Mouse (Mus musculus) G1E (cell line): ENCODE results near the gene Olfr127. TPM values are rescaled to one million over a fixed set of nuclear protein-coding genes. Genes with fewer than 3 reads are reported as not detected.
"Not testable (repeated sequence)": the region's sequence is repeated elsewhere in the genome, so short reads cannot be mapped to it uniquely, and the experiment has no call there.

Source experiments
- ATAC-seq: 2 replicates; pipeline ENCODE4 v1.8.0; 2016; ENCODE audit warnings: mild to moderate bottlenecking; ENCODE audit not compliant: insufficient number of reproducible peaks, poor library complexity, low FRiP score, severe bottlenecking; ENCODE audit errors: extremely low read depth
- DNase-seq: peaks from one replicate; pipeline ENCODE4 v3.0.0; 2012; ENCODE audit warnings: low spot score
- H3K27me3 ChIP-seq: 2 replicates; pipeline ENCODE4 v1.6.1; 2012; ENCODE audit warnings: mild to moderate bottlenecking, low read length, inconsistent platforms; ENCODE audit not compliant: insufficient read depth
- H3K36me3 ChIP-seq: replicated peaks from 2 replicates; pipeline ENCODE3; 2012; ENCODE audit warnings: mild to moderate bottlenecking, inconsistent platforms
- H3K4me1 ChIP-seq: 2 replicates; pipeline ENCODE4 v1.6.1; 2012; ENCODE audit warnings: low read depth, low read length, inconsistent platforms, mixed read lengths; ENCODE audit not compliant: insufficient read depth
- H3K4me3 ChIP-seq: 2 replicates; pipeline ENCODE4 v1.5.1; 2012; ENCODE audit warnings: low read depth, mild to moderate bottlenecking, inconsistent platforms, low read length, moderate library complexity, mixed read lengths
- H3K9me3 ChIP-seq: replicated peaks from 2 replicates; pipeline ENCODE4 v1.6.1; 2012; ENCODE audit warnings: inconsistent platforms
- CTCF ChIP-seq: IDR thresholded peaks from 2 replicates; pipeline ENCODE4 v1.5.1; 2012; ENCODE audit warnings: low read depth, low read length, inconsistent platforms, mixed read lengths
- GATA1 ChIP-seq: IDR thresholded peaks from 2 replicates; pipeline ENCODE4 v1.6.1; 2012; ENCODE audit warnings: borderline replicate concordance, low read length, inconsistent platforms, mixed read lengths
- GATA2 ChIP-seq: IDR thresholded peaks from 2 replicates; pipeline ENCODE4 v1.6.1; 2012; ENCODE audit warnings: low read depth, low read length, inconsistent platforms, borderline replicate concordance
- POLR2AphosphoS5 ChIP-seq: IDR thresholded peaks from 2 replicates; pipeline ENCODE4 v1.6.1; 2012; ENCODE audit warnings: low read depth, low read length, inconsistent platforms; ENCODE audit not compliant: insufficient replicate concordance
- TAL1 ChIP-seq: conservative IDR thresholded peaks from 2 replicates; pipeline ENCODE4 v1.6.1; 2012; ENCODE audit warnings: low read depth, low read length, inconsistent platforms, mixed read lengths
- polyA plus RNA-seq: library from polyadenylated mRNA; stranded (reverse); fragments of >175 nt; gene quantifications from 2 replicates; pipeline ENCODE4 v1.2.3, GENCODE M21; 2012
- total RNA-seq, 2 experiments: library from RNA; stranded (forward) in 1 of 2; stranded (reverse) in 1 of 2; fragments of 200-1000 nt in 1 of 2; fragments of >200 nt in 1 of 2; fragmentation: Nextera tagmentation in 1 of 2; gene quantifications; 2 replicates each; pipeline ENCODE4 v1.2.3; 2014 to 2017

The Olfr127 gene
- total RNA-seq (2014; fragmentation: Nextera tagmentation) (not detected in 2 replicates), total RNA-seq (2017) (0.35 TPM in 1 of 2 replicates, not detected in the other), polyA plus RNA-seq (not detected in 2 replicates)

- no peak for DNase-seq
- Histone ChIP-seq H3K4me1 (no peaks in the 10 kb centered on the region), H3K9me3 (no peaks in the 10 kb centered on the region), H3K4me3 (no peak within 1 kb of the TSS), H3K36me3 (no peaks in the 10 kb centered on the region), H3K27me3 (no peaks in the 10 kb centered on the region)
- no peak for TF ChIP-seq TAL1
- TF ChIP-seq GATA1: no peak
- TF ChIP-seq CTCF: no peak
- no peak for TF ChIP-seq GATA2
- no peak for TF ChIP-seq POLR2AphosphoS5
- no peak for ATAC-seq
Measured at GRCm38 (mm10) chr17:37900137-37900536, at the start of gene Olfr127. Gene Olfr127 (plus strand): TSS chr17:37900437.

GRCm38 (mm10) chr17:37863901-37864300 is 36.3 kb upstream of the Olfr127 start:
- DNase-seq (no peak), ATAC-seq (no peak)
- Histone ChIP-seq H3K36me3 (no peaks in the 10 kb centered on the region), H3K4me1 (no peaks in the 10 kb centered on the region), H3K27me3 (no peaks in the 10 kb centered on the region), H3K4me3 (no peak overlapping the region), H3K9me3 (peaks cover 6% of the 10 kb centered on the region)
- TF ChIP-seq POLR2AphosphoS5 (no peak), TAL1 (no peak), GATA2 (no peak), GATA1 (no peak), CTCF (no peak)

GRCm38 (mm10) chr17:37869676-37870205 is 30.5 kb upstream of the Olfr127 start:
- TF ChIP-seq GATA2 (no peak), CTCF (no peak), POLR2AphosphoS5 (no peak)
- ATAC-seq (no peak), DNase-seq (no peak)

GRCm38 (mm10) chr17:37873830-37874229 is 26.4 kb upstream of the Olfr127 start:
- Histone ChIP-seq H3K4me1 (no peaks in the 10 kb centered on the region), H3K27me3 (no peaks in the 10 kb centered on the region), H3K4me3 (no peak overlapping the region), H3K9me3 (no peaks in the 10 kb centered on the region), H3K36me3 (no peaks in the 10 kb centered on the region)
- DNase-seq: no peak
- no peak for ATAC-seq
- TF ChIP-seq GATA1: no peak
- no peak for TF ChIP-seq TAL1
- no peak for TF ChIP-seq POLR2AphosphoS5

More at GRCm38 (mm10) chr17:37869676-37870205, 30.5 kb upstream of the Olfr127 start:
- Histone ChIP-seq H3K36me3 (no peaks in the 10 kb centered on the region), H3K27me3 (no peaks in the 10 kb centered on the region), H3K4me1 (no peaks in the 10 kb centered on the region), H3K4me3 (no peak overlapping the region), H3K9me3 (no peaks in the 10 kb centered on the region)

- ATAC-seq, DNase-seq, H3K27me3 ChIP-seq, H3K9me3 ChIP-seq, H3K4me3 ChIP-seq, H3K4me1 ChIP-seq, H3K36me3 ChIP-seq: not testable (repeated sequence)
Measured at GRCm38 (mm10) chr17:37906821-37907220, 6.6 kb downstream of the Olfr127 start.

GRCm38 (mm10) chr17:37920248-37920647 is 20.0 kb downstream of the Olfr127 start, which contains the start of gene Olfr128:
Gene Olfr128 (plus strand): TSS chr17:37920548.
- TF ChIP-seq POLR2AphosphoS5 (no peak), TAL1 (no peak), CTCF (no peak), GATA2 (no peak), GATA1 (no peak)
- no peak for ATAC-seq
- H3K27me3 ChIP-seq: no peaks in the 10 kb centered on the region
- H3K36me3 ChIP-seq: no peaks in the 10 kb centered on the region
- no peaks in the 10 kb centered on the region for H3K9me3 ChIP-seq
- no peak for DNase-seq
- H3K4me3 ChIP-seq: no peak within 1 kb of the TSS
- H3K4me1 ChIP-seq: no peaks in the 10 kb centered on the region

- TF ChIP-seq CTCF: no peak
- TF ChIP-seq POLR2AphosphoS5: no peak
- TF ChIP-seq GATA1: no peak
- no peaks in the 10 kb centered on the region for H3K27me3 ChIP-seq
- no peaks in the 10 kb centered on the region for H3K4me1 ChIP-seq
- no peaks in the 10 kb centered on the region for H3K36me3 ChIP-seq
- ATAC-seq (no peak), DNase-seq (no peak)
- H3K9me3 ChIP-seq: no peaks in the 10 kb centered on the region
- H3K4me3 ChIP-seq: no peak within 1 kb of the TSS
Measured at GRCm38 (mm10) chr17:37952979-37953378, 52.7 kb downstream of the Olfr127 start, which contains the start of gene Olfr761. Gene Olfr761 (minus strand): TSS chr17:37953079.

Other genes with a start within 250 kb of the Olfr127 start
- gene Olfr117, start 236.7 kb upstream of the Olfr127 start, total RNA-seq (2014; fragmentation: Nextera tagmentation): not detected in 2 replicates
- gene Olfr117, start 236.7 kb upstream of the Olfr127 start, total RNA-seq (2017): 0.05 TPM in 1 of 2 replicates, not detected in the other
- gene Olfr117, start 236.7 kb upstream of the Olfr127 start, polyA plus RNA-seq: not detected in 2 replicates
- gene Olfr118, start 233.4 kb upstream of the Olfr127 start, total RNA-seq (2014; fragmentation: Nextera tagmentation): not detected in 2 replicates
- 0.05 TPM in 1 of 2 replicates, not detected in the other for gene Olfr118, start 233.4 kb upstream of the Olfr127 start, total RNA-seq (2017)
- not detected in 2 replicates for gene Olfr118, start 233.4 kb upstream of the Olfr127 start, polyA plus RNA-seq
- gene Olfr119, start 203.9 kb upstream of the Olfr127 start, total RNA-seq (2014; fragmentation: Nextera tagmentation): not detected in 2 replicates
- gene Olfr119, start 203.9 kb upstream of the Olfr127 start, total RNA-seq (2017): 0.17 TPM in 1 of 2 replicates, not detected in the other
- not detected in 2 replicates for gene Olfr119, start 203.9 kb upstream of the Olfr127 start, polyA plus RNA-seq
- not detected in 2 replicates for gene Olfr120, start 178.6 kb upstream of the Olfr127 start, total RNA-seq (2014; fragmentation: Nextera tagmentation)
- gene Olfr120, start 178.6 kb upstream of the Olfr127 start, total RNA-seq (2017): 0.11 TPM in 1 of 2 replicates, not detected in the other
- not detected in 2 replicates for gene Olfr120, start 178.6 kb upstream of the Olfr127 start, polyA plus RNA-seq
- gene Olfr121, start 151.6 kb upstream of the Olfr127 start, total RNA-seq (2014; fragmentation: Nextera tagmentation): not detected in 2 replicates
- not detected in 2 replicates for gene Olfr121, start 151.6 kb upstream of the Olfr127 start, total RNA-seq (2017)
- not detected in 2 replicates for gene Olfr121, start 151.6 kb upstream of the Olfr127 start, polyA plus RNA-seq
- not detected in 2 replicates for gene Olfr122, start 131.8 kb upstream of the Olfr127 start, total RNA-seq (2014; fragmentation: Nextera tagmentation)
- gene Olfr122, start 131.8 kb upstream of the Olfr127 start, total RNA-seq (2017): not detected in 2 replicates
- not detected in 2 replicates for gene Olfr122, start 131.8 kb upstream of the Olfr127 start, polyA plus RNA-seq
- gene Olfr123, start 106.9 kb upstream of the Olfr127 start, total RNA-seq (2014; fragmentation: Nextera tagmentation): not detected in 2 replicates
- 0.11 TPM in 1 of 2 replicates, not detected in the other for gene Olfr123, start 106.9 kb upstream of the Olfr127 start, total RNA-seq (2017)
- gene Olfr123, start 106.9 kb upstream of the Olfr127 start, polyA plus RNA-seq: not detected in 2 replicates
- not detected in 2 replicates for gene Olfr124, start 100.5 kb upstream of the Olfr127 start, total RNA-seq (2014; fragmentation: Nextera tagmentation)
- 0.27 TPM in 1 of 2 replicates, not detected in the other for gene Olfr124, start 100.5 kb upstream of the Olfr127 start, total RNA-seq (2017)
- not detected in 2 replicates for gene Olfr124, start 100.5 kb upstream of the Olfr127 start, polyA plus RNA-seq
- gene Olfr125, start 67.5 kb upstream of the Olfr127 start, total RNA-seq (2014; fragmentation: Nextera tagmentation): not detected in 2 replicates
- not detected in 2 replicates for gene Olfr125, start 67.5 kb upstream of the Olfr127 start, total RNA-seq (2017)
- gene Olfr125, start 67.5 kb upstream of the Olfr127 start, polyA plus RNA-seq: not detected in 2 replicates
- not detected in 2 replicates for gene Olfr126, start 53.0 kb upstream of the Olfr127 start, total RNA-seq (2014; fragmentation: Nextera tagmentation)
- 0.11 TPM in 1 of 2 replicates, not detected in the other for gene Olfr126, start 53.0 kb upstream of the Olfr127 start, total RNA-seq (2017)
- not detected in 2 replicates for gene Olfr126, start 53.0 kb upstream of the Olfr127 start, polyA plus RNA-seq
- gene Olfr128, start 20.1 kb downstream of the Olfr127 start, total RNA-seq (2014; fragmentation: Nextera tagmentation): not detected in 2 replicates
- 0.05 and 0.17 TPM in 2 replicates for gene Olfr128, start 20.1 kb downstream of the Olfr127 start, total RNA-seq (2017)
- not detected in 2 replicates for gene Olfr128, start 20.1 kb downstream of the Olfr127 start, polyA plus RNA-seq
- not detected in 2 replicates for gene Olfr761, start 52.6 kb downstream of the Olfr127 start, total RNA-seq (2014; fragmentation: Nextera tagmentation)
- gene Olfr761, start 52.6 kb downstream of the Olfr127 start, total RNA-seq (2017): not detected in 2 replicates
- gene Olfr761, start 52.6 kb downstream of the Olfr127 start, polyA plus RNA-seq: not detected in 2 replicates
- gene Olfr129, start 159.6 kb downstream of the Olfr127 start, total RNA-seq (2014; fragmentation: Nextera tagmentation): not detected in 2 replicates
- gene Olfr129, start 159.6 kb downstream of the Olfr127 start, total RNA-seq (2017): 0.06 and 0.11 TPM in 2 replicates
- gene Olfr129, start 159.6 kb downstream of the Olfr127 start, polyA plus RNA-seq: not detected in 2 replicates
- gene Olfr130, start 163.5 kb downstream of the Olfr127 start, total RNA-seq (2014; fragmentation: Nextera tagmentation): not detected in 2 replicates
- gene Olfr130, start 163.5 kb downstream of the Olfr127 start, total RNA-seq (2017): 0.05 TPM in 1 of 2 replicates, not detected in the other
- gene Olfr130, start 163.5 kb downstream of the Olfr127 start, polyA plus RNA-seq: not detected in 2 replicates
- not detected in 2 replicates for gene Olfr131, start 188.3 kb downstream of the Olfr127 start, total RNA-seq (2014; fragmentation: Nextera tagmentation)
- 0.11 TPM in 1 of 2 replicates, not detected in the other for gene Olfr131, start 188.3 kb downstream of the Olfr127 start, total RNA-seq (2017)
- not detected in 2 replicates for gene Olfr131, start 188.3 kb downstream of the Olfr127 start, polyA plus RNA-seq
- not detected in 2 replicates for gene Olfr132, start 234.1 kb downstream of the Olfr127 start, total RNA-seq (2014; fragmentation: Nextera tagmentation)
- 0.11 TPM in 1 of 2 replicates, not detected in the other for gene Olfr132, start 234.1 kb downstream of the Olfr127 start, total RNA-seq (2017)
- gene Olfr132, start 234.1 kb downstream of the Olfr127 start, polyA plus RNA-seq: not detected in 2 replicates
- not detected in 2 replicates for gene Olfr133, start 244.8 kb downstream of the Olfr127 start, total RNA-seq (2014; fragmentation: Nextera tagmentation)
- 0.06 TPM in 1 of 2 replicates, not detected in the other for gene Olfr133, start 244.8 kb downstream of the Olfr127 start, total RNA-seq (2017)
- gene Olfr133, start 244.8 kb downstream of the Olfr127 start, polyA plus RNA-seq: not detected in 2 replicates